Mouse (Mus musculus): Measurements from ENCODE around the gene Atp6v0a4. TPM values are rescaled to one million over a fixed set of nuclear protein-coding genes. Genes with fewer than 3 reads are reported as not detected.

The Atp6v0a4 gene
- total RNA-seq, 1 experiment = 2.7 TPM

DNA sequence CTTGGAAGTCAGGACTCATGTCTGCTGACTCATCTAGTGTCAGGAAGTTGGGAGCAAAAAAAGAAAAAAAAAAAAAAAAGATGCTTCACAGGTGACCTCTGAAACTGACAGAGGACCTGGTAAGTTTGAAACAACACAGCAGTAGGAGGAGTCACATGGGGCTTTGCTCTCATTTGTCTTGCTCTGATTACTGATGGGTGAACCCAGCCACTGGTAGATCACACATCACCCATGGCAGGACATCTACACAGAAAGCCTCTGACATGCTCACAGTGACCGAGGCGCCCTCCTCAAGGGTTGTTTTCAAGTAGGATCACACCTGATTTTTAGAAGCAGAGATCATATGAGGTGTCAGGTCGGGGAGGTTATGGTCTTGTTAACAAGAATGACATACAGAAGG, 1.1 kb upstream of the Atp6v0a4 start:
- in situ Hi-C loops (cut with MboI; ENCODE audit: low sequenced_read_pairs in 2 of 2, unreplicated experiment in 2 of 2) = no loop called here
- 0 out of 2 replicates have a peak, but pooled peaks cover 2% of the 10 kb centered on the region for H3K36me3 ChIP-seq (ENCODE audit: control insufficient read depth, insufficient read depth, low read length, poor library complexity, severe bottlenecking)
- DNase-seq (ENCODE audit: low read depth, low spot score) = no peak
- no peak overlapping the region for H3K4me3 ChIP-seq (ENCODE audit: insufficient read depth in 1 of 2, low read depth in 1 of 2, low read length in 2 of 2, poor library complexity in 1 of 2, severe bottlenecking in 1 of 2)
- H3K4me1 ChIP-seq (ENCODE audit: control insufficient read depth in 2 of 2, insufficient read depth in 2 of 2, low read length in 2 of 2, poor library complexity in 1 of 2) = no peaks in the 10 kb centered on the region
- H3K27ac ChIP-seq (ENCODE audit: insufficient read depth, low read depth, low read length, poor library complexity, severe bottlenecking) = no peak overlapping the region
- TF ChIP-seq ZC3H11A (IDR thresholded peaks at IDR 0.05; ENCODE audit: borderline replicate concordance, low read depth, low read length) (no peak), HCFC1 (IDR thresholded peaks at IDR 0.05; ENCODE audit: borderline replicate concordance, insufficient read depth, low read length) (no peak), CHD2 (IDR thresholded peaks at IDR 0.05; ENCODE audit: low read depth, low read length) (no peak), ZNF384 (IDR thresholded peaks at IDR 0.05; ENCODE audit: low read depth, low read length) (no peak), MAFK (IDR thresholded peaks at IDR 0.05; ENCODE audit: insufficient read depth, low read depth, low read length) (no peak)
- H3K9me3 ChIP-seq (ENCODE audit: control insufficient read depth, insufficient read depth, low read depth, low read length) = no peaks in the 10 kb centered on the region
- H3K9ac ChIP-seq (ENCODE audit: insufficient read depth, low read depth, low read length, poor library complexity, severe bottlenecking) = no peak overlapping the region

DNA sequence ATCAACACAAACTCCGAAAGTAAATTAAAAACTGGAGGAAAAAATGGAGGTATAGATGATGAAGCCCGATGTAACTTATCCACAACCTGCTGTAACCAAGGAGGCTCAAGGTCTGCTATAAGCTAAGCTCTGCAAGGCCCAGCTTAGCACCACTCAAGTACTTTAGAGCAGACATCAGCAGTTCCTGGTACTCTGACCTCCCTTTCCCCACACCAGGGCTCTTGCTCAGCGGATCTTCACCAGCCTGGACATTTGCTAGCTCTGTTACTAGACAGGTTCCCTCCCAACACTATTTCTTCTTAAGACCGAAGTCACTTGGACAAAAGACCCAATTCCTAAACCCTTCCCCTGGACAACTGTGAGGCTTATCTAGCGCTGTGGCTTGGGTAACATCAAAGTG, 496 bp upstream of the Atp6v0a4 start:
- Histone ChIP-seq H3K9me3 (ENCODE audit: control insufficient read depth, insufficient read depth, low read depth, low read length) (no peaks in the 10 kb centered on the region), H3K27ac (ENCODE audit: insufficient read depth, low read depth, low read length, poor library complexity, severe bottlenecking) (no peak overlapping the region), H3K4me1 (ENCODE audit: control insufficient read depth in 2 of 2, insufficient read depth in 2 of 2, low read length in 2 of 2, poor library complexity in 1 of 2) (no peaks in the 10 kb centered on the region), H3K4me3 (ENCODE audit: insufficient read depth in 1 of 2, low read depth in 1 of 2, low read length in 2 of 2, poor library complexity in 1 of 2, severe bottlenecking in 1 of 2) (no peak overlapping the region), H3K9ac (ENCODE audit: insufficient read depth, low read depth, low read length, poor library complexity, severe bottlenecking) (no peak overlapping the region), H3K36me3 (ENCODE audit: control insufficient read depth, insufficient read depth, low read length, poor library complexity, severe bottlenecking) (0 out of 2 replicates have a peak, but pooled peaks cover 2% of the 10 kb centered on the region)
- in situ Hi-C loops (cut with MboI; ENCODE audit: low sequenced_read_pairs in 2 of 2, unreplicated experiment in 2 of 2) = no loop called here
- TF ChIP-seq ZC3H11A (IDR thresholded peaks at IDR 0.05; ENCODE audit: borderline replicate concordance, low read depth, low read length) (no peak), ZNF384 (IDR thresholded peaks at IDR 0.05; ENCODE audit: low read depth, low read length) (no peak), MAFK (IDR thresholded peaks at IDR 0.05; ENCODE audit: insufficient read depth, low read depth, low read length) (no peak), CHD2 (IDR thresholded peaks at IDR 0.05; ENCODE audit: low read depth, low read length) (no peak), HCFC1 (IDR thresholded peaks at IDR 0.05; ENCODE audit: borderline replicate concordance, insufficient read depth, low read length) (no peak)
- no peak for DNase-seq (ENCODE audit: low read depth, low spot score)

DNA sequence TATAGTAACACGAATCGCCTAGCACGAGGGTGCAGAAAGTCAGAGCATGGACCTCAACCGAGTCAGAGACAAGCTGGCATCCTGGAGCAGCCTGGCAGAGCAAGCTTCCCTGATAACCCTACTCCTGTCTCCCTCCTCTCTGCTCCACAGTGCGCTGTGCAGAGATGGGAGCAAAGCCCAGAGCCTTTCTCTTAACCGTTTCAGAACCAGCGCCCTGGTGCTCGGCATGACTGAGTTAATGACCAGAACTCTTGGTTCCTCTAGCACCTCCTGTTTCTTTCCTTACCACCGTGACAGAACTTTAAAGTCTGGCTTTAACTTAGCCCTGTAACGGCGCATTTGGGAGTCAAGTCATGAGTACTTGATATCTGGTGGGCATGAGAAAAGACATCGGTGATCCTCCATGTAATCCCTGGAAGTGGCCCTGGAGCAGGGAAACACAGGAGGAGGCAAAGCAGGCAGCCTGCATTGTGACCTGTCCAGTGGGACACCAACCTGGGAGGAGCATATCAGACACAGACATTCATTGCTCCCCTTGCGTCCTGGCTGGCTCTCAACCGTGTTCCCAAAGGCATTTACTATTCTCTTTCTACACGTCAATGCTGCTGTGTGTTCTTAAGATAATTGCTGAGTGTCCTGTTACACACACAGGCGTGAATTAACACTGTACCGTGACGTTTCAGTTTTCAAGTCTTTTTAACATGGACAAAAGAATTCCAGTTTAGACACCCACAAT, 747 bp downstream of the Atp6v0a4 start:
- in situ Hi-C loops (cut with MboI; ENCODE audit: low sequenced_read_pairs in 2 of 2, unreplicated experiment in 2 of 2) = no loop called here
- no peak overlapping the region for H3K4me3 ChIP-seq (ENCODE audit: insufficient read depth in 1 of 2, low read depth in 1 of 2, low read length in 2 of 2, poor library complexity in 1 of 2, severe bottlenecking in 1 of 2)
- no peak for TF ChIP-seq MAFK (IDR thresholded peaks at IDR 0.05; ENCODE audit: insufficient read depth, low read depth, low read length)
- no peak for TF ChIP-seq ZNF384 (IDR thresholded peaks at IDR 0.05; ENCODE audit: low read depth, low read length)
- no peak for TF ChIP-seq HCFC1 (IDR thresholded peaks at IDR 0.05; ENCODE audit: borderline replicate concordance, insufficient read depth, low read length)
- TF ChIP-seq CHD2 (IDR thresholded peaks at IDR 0.05; ENCODE audit: low read depth, low read length) = no peak
- TF ChIP-seq ZC3H11A (IDR thresholded peaks at IDR 0.05; ENCODE audit: borderline replicate concordance, low read depth, low read length) = no peak
- no peaks in the 10 kb centered on the region for H3K9me3 ChIP-seq (ENCODE audit: control insufficient read depth, insufficient read depth, low read depth, low read length)
- H3K4me1 ChIP-seq (ENCODE audit: control insufficient read depth in 2 of 2, insufficient read depth in 2 of 2, low read length in 2 of 2, poor library complexity in 1 of 2) = no peaks in the 10 kb centered on the region
- DNase-seq (ENCODE audit: low read depth, low spot score) = no peak
- 0 out of 2 replicates have a peak, but pooled peaks cover 2% of the 10 kb centered on the region for H3K36me3 ChIP-seq (ENCODE audit: control insufficient read depth, insufficient read depth, low read length, poor library complexity, severe bottlenecking)
- H3K9ac ChIP-seq (ENCODE audit: insufficient read depth, low read depth, low read length, poor library complexity, severe bottlenecking) = no peak overlapping the region
- H3K27ac ChIP-seq (ENCODE audit: insufficient read depth, low read depth, low read length, poor library complexity, severe bottlenecking) = no peak overlapping the region

DNA sequence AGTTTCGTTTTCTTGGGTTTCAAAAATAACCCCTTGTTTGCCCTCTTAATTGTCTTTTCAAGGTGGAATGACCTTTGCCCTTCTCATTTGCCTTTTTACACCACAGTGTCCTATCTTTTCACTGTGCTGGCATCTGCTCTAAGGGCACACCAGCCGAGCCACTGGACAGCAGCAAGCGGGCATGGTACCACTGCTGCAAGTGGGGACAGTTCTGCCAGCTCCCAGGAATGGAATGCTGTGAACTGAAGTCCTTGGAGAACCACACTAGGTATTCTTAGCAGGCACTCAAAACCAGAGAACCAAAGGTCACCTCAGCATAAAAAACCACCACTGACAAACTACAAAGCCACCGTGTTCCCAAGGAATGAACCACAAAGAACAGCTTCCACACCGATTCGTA, 1.6 kb downstream of the Atp6v0a4 start:
- no peak for DNase-seq (ENCODE audit: low read depth, low spot score)
- H3K36me3 ChIP-seq (ENCODE audit: control insufficient read depth, insufficient read depth, low read length, poor library complexity, severe bottlenecking) = 0 out of 2 replicates have a peak, but pooled peaks cover under 1% of the 10 kb centered on the region
- no peak overlapping the region for H3K9ac ChIP-seq (ENCODE audit: insufficient read depth, low read depth, low read length, poor library complexity, severe bottlenecking)
- in situ Hi-C loops (cut with MboI; ENCODE audit: low sequenced_read_pairs in 2 of 2, unreplicated experiment in 2 of 2) = no loop called here
- no peaks in the 10 kb centered on the region for H3K4me1 ChIP-seq (ENCODE audit: control insufficient read depth in 2 of 2, insufficient read depth in 2 of 2, low read length in 2 of 2, poor library complexity in 1 of 2)
- no peak overlapping the region for H3K27ac ChIP-seq (ENCODE audit: insufficient read depth, low read depth, low read length, poor library complexity, severe bottlenecking)
- H3K4me3 ChIP-seq (ENCODE audit: insufficient read depth in 1 of 2, low read depth in 1 of 2, low read length in 2 of 2, poor library complexity in 1 of 2, severe bottlenecking in 1 of 2) = no peak overlapping the region
- TF ChIP-seq MAFK (IDR thresholded peaks at IDR 0.05; ENCODE audit: insufficient read depth, low read depth, low read length) (no peak), ZC3H11A (IDR thresholded peaks at IDR 0.05; ENCODE audit: borderline replicate concordance, low read depth, low read length) (no peak), HCFC1 (IDR thresholded peaks at IDR 0.05; ENCODE audit: borderline replicate concordance, insufficient read depth, low read length) (no peak), ZNF384 (IDR thresholded peaks at IDR 0.05; ENCODE audit: low read depth, low read length) (no peak), CHD2 (IDR thresholded peaks at IDR 0.05; ENCODE audit: low read depth, low read length) (no peak)
- no peaks in the 10 kb centered on the region for H3K9me3 ChIP-seq (ENCODE audit: control insufficient read depth, insufficient read depth, low read depth, low read length)

All from ES-E14 (cell line).